Mouse (Mus musculus): ENCODE data around the gene Zfp335.
A peak's percentile ranks its signal among the peaks of the same experiment; 100 is the strongest.

The Zfp335 gene

DNA sequence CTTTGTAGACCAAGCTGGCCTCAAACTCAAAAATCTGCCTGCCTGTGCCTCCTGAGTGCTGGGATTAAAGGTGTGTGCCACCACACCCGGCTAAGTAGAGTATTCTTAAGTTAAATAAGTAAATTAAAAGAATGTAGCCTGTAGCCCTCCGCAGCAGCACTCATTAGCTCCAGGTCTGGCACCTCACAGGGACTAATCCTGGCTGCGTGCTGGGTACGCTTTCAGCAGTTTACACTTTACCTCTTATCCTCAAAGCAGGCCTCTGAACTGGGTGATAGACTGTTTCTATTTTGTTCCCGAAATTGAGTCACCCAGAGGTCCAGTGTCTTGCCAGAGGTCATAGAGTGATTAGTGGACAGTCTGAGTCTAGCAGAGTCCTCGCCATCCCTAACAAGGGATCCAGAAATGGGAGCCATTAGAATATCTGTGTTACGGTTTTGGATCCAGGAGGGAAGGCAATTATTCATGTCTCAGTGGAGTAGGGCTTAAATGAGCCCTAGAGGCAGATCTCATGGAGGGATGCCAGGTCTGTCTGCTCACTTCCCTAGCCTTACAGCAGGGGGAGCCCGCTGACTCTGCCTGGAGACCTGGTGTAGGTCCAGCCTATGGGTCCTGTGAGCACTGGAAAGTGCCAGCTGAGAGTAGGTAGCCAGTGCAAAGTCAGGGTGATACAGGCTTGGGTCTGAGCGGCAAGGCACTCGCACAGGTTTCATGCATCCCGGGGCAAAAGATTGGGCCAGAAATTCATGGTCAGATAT, 12.7 kb upstream of the Zfp335 start:
- DNase-seq = peak; percentile 91

DNA sequence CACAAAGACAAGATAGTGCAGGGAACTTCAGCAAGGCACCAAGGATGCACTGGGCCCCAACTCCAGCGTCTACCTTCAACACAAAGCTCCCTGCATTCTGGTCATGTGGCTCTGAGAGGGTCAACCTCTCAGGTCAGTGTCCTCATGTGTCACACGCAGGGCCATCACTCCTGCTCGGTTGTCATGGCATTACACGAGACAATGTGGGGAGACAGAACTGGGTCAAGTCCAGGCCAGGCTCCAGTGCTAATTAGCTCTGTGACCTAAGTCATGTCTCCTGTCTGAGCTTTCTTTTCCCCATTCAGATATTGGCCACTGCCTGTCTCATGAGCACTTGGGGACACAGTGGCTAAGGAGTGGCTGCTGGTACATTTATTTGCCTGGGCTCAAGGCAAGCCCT, 11.7 kb upstream of the Zfp335 start:
- DNase-seq = no peak

DNA sequence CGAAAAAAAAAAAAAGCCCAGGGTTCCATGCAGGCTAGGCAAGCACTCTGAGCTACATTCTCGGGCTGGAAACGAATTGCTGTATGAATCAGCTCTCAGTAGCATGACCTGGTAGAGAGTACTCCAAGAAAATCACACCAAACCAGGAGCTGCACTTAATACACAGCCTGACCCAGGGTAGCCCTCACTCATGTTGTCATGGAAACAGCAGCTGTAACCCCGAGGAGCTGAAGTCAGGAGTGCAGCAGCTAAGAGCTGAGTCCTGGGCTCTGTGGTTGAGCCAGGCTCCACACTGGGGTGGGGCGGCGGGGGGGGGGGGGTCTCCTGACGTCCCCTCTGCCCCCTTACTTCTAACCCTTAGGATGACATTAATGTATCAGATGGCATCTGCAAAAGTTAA, 10.4 kb upstream of the Zfp335 start:
- DNase-seq = no peak

DNA sequence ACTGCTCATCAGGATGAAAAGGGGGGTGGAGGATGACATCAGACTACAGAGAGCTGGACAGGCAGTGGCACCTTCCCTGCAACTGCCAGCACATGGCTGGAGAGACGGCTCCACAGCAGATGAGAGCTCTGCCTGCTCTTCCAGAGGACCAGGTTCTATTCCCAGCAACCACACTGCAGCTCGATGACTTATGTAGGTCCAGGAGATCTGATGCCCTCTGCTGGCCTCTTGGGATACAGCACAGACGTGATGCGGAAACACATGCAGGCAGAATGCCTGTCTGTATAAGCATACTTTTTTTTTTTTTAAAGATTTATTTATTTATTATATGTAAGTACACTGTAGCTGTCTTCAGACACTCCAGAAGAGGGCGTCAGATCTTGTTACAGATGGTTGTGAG, 6.8 kb upstream of the Zfp335 start:
- peak in 1 of 2 experiments; percentile 56 for DNase-seq

DNA sequence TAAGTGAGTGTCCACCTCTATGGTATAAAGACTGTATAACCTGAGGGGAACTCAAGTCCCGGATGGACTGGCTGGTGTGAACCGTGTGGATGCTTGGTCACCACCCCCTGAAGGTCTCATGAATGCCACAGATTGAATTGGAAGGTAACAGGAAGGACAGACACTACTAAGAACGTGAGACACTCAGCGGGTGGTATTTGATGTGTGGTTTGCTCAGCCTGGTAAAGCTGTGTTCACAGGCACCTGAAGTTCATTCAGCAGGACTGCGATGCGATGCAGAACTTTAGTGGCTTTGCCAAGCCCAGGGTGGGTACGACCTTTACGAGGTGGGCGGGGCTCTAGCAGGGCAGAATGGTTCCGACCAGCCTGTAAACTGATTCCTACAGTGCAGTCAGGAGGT, 5.8 kb upstream of the Zfp335 start:
- DNase-seq = no peak

DNA sequence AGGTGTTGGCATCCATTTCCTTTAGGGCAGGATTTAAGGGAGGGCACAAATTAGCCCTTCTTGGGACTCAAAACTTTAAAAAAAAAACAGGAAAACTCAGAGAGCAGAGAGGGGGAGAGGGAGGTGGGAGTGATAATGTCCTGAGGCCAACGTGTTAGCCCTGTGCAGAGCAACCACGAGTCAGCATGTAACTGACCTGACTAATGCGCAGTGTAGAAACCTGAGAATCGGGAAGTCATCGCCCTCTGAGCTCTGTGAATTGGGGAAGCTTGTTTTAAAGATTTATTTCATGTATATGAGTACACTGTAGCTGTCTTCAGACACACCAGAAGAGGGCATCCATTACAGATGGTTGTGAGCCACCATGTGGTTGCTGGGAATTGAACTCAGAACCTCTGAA, 5.3 kb upstream of the Zfp335 start:
- DNase-seq = no peak

DNA sequence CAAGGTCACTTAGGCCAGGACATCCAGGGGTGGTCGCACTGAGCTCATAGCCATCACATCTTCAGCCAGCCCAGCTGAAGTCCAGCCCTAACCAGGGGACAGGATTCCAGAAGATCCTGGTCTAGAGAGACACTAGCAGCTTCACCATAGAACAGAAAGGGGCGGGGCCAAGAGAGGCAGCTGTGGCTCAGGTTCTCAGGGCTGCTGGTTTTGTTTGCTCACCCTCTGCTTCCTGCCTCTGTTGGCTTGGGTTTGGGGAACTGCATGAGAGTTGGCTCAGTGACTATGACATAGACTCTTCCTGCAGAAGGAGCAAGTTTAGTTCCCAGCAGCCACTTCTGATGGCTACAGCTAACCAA, 1.9 kb upstream of the Zfp335 start:
- DNase-seq = peak; percentile 36 to 61

DNA sequence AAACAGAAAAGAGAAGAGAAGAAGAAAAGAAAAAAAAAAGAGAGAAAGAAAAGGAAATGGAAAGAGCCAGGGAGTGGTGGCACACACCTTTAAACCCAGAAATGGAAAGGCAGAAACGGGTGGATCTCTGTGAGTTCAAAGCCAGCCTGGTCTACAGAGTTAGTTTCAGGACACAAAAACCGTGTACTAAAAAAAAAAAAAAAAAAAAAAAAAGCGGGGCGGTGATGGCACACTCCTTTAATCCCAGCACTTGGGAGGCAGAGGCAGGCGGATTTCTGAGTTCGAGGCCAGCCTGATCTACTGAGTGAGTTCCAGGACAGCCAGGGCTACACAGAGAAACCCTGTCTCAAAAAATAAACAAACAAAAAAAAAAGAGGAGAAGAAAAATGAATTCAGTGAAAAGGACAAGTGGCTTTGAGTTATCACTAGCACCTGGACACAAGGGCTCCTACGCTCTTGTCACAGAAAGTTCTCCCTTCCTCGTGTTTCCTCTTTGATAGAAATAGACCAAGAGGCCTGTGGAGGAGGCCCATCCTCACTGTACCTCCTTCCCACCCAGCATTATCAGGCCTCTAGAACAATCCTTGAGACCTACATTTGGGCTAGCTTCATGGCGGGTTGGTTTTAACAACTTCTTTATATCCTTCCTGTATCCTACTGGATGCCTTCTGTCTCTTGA, 1.3 kb upstream of the Zfp335 start:
- no peak for DNase-seq

DNA sequence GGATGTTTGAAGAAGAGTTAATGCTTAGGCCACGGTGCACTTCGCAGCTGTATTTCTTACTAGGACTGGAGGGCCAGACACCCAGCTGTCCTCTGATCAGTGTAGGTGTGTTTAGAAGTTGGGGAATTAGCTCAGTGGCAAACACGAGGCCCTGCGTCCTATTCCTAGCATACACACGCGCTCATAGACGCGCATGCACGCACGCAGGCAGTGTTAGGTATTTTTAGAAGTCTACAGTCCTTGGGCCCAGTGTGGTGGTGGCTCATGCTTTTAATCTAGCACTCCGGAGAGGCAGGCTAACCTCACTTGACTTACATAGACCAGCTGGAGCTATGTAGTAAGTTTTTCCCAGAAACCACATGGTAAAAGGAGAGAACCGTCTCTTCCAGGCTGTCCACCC, 594 bp upstream of the Zfp335 start:
- peak; percentile 20 to 43 for DNase-seq

DNA sequence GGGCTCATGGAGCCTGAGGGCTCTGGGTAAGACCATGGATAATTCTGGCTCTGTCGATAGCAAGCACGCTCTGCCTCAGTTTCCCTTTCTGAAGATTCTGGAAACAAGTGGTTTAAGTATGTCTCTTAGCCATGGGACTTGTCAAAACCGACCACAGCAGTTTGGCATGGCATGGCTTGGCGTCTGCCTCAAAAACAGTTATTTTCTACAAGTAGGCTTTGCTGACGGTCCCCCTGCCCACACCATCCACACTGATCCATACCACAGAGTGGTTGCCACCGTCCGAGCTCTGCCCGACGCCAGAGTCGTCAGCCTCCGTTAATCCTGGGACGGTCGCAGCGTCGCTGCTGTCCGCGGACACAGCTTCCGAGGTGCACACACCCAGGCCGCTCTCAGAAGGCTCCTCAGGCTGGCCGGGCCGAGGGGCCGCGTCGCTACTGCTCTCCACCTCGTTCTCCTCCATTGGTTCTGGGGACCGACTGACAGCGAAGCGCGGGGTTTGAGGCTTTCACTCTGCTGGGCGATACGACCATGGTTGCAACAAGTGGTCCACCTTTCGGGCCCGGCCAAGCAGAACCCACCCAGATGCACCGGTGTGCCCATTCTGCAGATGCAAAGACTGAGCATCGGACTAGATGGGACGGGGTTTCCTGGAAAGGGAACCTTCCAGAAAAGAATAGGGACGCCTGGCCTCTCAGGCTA, 1.0 kb downstream of the Zfp335 start:
- DNase-seq = no peak

DNA sequence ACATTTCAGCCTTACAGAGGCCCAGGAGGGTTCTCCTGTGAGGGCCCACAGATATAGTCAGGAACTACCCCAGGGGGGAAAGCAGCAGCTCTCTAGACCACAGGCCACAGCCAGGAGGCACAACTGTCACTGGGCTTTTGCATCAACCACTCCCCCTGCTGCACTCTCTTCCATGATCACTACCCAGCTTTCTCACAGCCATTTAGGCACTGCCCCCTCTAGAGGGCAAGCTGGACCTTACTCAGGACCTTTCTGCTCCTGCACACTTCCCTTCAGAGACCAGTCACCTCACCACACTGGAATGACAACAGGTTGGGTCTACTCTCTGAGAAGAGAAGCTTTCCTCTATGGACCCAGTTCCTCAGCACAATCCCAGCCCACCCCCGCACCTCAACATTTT, 2.0 kb downstream of the Zfp335 start:
- peak; percentile 60 to 72 for DNase-seq

DNA sequence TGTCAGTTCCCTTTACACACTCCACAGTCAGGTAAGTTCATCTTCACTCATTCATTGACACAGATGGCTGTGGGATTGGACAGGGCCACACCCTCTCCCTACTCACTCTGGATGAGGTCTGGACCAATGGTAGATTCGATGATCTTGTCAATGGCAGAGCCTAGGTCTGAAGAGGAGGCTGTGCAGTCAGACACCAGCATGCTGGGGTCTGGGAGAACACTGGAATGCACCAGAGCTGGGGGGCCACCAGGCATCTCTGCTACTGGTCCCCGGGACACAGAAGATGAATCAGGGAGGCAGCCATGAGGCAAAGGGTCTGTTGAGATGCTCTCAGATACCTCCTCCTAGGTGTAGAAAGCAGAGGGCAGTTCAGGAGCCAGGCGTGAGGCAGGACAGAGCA, 2.5 kb downstream of the Zfp335 start:
- no peak for DNase-seq

DNA sequence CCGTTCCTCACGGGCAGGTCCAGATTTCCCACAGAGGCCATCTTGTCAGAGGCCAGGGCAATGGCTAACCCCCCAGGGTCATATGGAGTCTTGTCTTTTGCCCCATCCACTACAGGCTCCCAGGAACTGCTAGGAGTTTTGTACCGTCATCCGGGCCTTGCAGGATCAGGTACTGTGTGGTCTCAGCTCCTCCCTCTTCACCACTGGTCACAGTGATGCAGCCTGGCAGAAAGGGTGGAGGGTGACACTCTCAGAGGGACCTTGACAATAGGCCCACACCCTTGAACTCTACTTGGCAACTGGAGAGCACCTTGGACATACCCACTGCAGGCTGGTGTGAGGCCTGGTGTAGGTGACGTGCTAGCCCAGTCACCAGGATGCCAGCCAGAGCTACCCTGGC, 3.5 kb downstream of the Zfp335 start:
- DNase-seq = no peak

DNA sequence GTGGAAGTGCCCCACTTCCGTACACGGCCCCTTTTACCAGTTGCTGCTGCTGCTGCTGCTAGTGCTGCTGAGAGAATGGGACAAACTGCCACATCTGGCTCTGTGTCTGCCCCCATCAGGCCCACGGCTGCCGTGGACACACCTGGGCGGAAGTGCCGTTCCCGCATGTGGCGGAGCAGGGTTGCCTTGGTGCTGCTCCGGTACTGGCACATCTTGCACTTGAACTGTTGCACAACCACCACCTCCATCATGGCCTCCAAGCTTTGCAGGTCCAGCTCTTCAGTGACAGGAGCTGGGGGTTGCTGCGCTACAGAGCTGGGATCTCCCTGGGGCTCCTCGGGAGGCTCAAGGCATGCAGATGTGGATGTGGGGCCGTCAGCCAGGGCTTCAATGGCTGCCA, 4.0 kb downstream of the Zfp335 start:
- no peak for DNase-seq

DNA sequence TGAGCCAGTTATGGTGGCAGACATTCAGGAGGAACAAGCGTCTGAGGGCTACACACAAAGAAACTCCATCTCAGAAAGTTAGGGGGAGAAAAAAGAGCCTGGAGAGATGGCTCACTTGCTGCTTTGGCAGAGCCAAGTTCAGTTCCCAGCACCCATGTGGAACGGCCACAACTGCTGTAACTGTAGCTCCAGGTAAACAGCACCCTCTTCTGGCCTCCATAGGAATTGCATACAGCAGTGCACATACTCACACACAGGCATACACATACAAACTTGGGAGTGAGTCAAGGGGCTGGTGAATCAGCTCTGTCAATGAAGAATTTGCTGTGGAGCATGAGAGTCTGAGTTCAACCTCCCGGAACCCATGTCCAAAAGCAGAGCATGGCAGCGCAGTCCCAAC, 5.5 kb downstream of the Zfp335 start:
- no peak for DNase-seq

DNA sequence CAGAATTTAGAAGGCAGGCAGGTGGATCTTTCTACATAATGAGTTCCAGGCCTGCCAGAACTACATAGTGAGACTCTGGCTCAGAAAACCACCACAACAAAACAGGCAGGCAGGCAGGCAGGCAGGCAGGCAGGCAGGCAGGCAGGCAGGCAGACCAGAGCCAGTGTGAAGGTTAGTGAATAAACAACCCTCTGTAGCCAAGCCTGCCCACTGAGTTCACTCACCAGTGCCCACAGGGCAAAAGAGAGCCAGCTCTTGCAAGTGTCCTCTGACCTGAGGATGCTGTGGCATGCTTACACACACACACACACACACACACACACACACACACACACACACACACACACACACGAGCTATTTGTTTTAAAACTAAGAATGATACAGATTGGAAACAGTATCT, 8.1 kb downstream of the Zfp335 start:
- DNase-seq = peak; percentile 49 to 52

DNA sequence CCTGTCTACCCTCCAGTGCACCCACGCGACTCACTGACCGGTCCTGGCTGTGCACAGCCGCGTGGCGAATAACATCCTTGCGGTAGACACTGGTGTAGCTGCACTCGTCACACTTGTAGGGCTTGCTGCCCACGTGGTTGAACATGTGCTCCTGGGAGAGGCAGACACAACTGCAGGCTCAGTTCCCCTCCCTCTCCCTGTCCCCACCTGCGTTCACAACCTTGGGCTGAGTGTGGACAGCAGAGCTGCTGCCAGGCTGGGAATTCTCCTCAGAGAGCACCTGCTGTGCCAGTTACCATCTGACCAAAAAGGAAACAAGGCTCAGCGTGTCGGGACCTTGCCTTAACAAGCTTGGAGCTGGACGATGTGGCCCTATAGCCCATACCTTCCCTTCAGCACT, 10.2 kb downstream of the Zfp335 start:
- DNase-seq = no peak

DNA sequence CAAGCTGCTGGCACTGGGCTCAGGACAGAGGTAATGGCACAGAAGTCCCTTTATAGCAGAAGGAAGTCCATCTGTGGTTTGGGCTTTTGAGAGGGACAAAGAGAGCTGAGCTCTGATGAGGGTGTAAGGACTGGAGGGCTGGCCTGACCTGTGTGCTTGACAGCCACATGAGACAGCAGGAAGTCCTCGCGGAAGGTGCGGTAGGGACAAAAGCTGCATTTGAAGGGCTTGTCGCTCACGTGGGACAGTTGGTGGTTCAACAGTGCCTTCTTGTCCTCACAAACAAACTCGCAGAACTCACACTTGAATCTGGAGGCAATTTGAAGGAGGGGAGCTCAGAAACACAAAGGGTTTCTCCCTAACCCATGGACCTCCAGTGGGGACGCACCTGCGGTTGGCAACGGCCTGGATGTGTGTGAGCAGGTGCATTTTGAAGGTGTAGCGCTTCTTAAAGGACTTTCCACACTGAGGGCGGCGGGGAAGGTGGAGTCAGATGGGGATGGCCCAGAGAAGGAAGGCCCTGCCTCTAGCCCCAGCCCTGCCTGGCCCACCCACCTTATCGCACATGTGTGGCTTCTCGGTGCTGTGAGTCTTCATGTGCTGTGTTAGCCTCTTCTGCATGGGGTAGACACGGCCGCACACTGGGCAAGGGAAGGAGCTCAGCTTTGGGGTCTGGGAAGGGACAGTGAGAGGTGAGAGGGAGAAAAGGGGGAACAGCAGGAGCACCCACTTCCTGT, 11.7 kb downstream of the Zfp335 start:
- no peak for DNase-seq

DNA sequence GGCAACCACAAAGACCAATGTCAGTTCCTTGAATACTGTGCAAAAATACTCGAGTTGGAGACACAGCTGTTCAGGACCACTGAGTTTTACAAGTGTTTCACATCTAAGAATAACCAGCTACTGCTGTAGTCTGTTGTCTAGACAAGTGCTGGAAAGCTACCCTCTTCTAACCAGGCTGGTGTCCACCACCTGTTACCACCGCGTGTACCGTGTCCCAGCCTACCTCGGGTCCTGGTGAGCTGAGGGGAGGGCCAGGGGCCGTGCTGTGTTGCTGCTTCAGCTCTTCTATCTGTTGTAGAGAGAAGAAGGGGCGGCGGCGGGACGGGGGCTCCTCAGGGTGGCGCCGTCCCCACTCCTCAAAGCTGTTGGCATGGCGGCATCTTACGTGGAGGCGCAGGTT, 12.5 kb downstream of the Zfp335 start:
- no peak for DNase-seq

DNA sequence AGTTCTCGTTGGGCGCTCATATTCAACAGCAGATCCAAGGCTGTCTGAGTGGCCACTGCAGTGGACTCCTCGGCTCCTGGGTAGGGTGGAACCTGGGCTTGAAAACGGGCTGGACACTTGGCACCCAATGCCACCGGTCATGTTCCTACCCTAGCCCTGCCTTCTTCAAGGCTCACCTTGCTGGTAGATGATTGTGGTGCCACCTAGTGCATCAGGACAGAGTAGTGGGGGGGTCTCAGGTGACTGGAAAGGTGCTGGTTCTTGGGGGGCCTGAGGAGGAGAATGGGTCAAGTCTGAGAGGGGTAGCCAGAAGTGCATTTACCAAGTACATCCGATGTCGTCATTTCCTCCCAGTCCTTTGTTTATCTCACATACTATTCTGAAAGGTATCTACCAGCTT, 13.5 kb downstream of the Zfp335 start:
- peak in 1 of 2 experiments; percentile 52 for DNase-seq

DNA sequence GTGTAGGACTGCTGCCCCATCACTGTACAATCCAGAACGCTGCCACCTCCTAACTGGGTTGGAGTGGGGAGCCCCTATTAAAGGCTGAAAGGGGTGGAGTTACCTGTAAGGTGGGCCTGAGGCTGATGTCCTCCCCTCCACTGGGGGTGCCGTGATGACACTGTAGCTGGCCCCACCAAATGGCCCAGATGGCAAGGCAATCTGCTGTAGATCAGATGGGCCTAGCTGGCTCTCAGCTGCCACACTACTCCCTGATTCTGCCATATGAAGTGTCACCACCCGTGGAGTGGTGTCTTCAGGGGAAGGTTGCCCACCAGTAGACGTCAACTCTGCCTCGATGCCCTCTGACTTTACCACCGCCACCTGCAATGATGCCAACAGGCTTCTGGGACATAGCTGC, 15.7 kb downstream of the Zfp335 start:
- no peak for DNase-seq

DNA sequence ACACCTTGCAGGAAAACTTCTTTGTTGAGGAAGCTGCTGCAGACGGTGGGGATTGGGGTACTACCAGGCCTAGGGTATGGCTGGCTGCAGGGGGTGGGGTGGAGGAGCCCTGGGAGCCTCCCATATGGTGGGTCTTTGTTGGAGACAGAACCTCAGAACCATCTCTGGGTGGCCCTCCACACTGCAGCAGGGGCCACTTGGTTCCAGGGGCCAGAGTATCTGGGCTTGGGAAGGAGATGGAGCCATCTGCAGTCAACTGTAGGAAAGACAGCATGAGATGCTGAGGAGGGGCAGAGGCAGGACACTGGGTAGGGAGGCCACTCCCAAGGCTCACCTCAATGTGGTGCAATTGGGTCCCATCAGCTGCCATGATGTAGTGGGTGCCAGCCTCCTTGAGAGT, 16.9 kb downstream of the Zfp335 start:
- DNase-seq = no peak

DNA sequence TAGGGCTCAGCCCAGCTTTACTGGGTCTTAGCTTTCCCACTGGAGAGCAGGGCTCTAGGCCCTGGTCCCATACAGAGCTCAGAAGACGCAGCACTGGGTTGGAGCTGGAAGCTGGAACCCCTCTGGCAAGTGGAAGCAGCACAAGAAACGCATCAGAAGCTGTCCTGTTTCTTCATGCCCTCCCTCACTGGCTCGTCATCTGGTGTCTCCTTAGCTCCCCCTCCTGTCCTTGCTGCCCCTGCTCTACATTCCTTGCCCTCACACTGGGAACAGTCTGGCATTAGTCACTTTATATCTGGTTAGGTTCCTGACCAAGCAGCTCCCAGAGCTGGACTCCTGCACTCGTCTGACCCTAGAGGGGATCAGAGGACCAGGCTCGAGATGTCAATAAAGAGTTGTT, 17.5 kb downstream of the Zfp335 start:
- no peak for DNase-seq
